Mouse (Mus musculus) ovary, postnatal 10 days (tissue): ENCODE measurements around the gene Cntn1.

Experiments used
- DNase-seq: peaks from one replicate; pipeline ENCODE4 v3.0.0; 2022; ENCODE audit warnings: low spot score

The Cntn1 gene

GRCm38 (mm10) chr15:92137026-92137425 lies 86.1 kb downstream of the Cntn1 start:
- no peak for DNase-seq

DNA sequence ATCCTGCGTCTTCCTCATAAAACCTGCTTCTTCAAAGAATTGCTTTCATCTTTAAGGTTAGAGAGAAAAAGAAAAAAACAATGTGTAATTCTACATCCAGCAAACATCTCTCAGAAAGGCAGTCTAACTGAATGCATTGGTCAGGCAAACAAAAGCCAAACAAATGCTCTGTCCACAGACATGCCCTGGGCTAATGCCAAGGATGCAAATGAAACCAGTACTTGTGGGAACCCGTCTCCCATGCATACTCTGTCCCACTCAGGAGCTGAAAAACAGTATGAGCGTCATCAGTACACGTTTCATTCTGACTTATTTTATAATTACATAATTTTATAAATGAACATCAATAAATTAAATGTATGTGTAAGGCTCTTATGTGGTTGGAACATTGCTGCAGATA lies 91.0 kb downstream of the Cntn1 start:
- DNase-seq: no peak

GRCm38 (mm10) chr15:92154921-92155320 lies 104.0 kb downstream of the Cntn1 start:
- DNase-seq: no peak

DNA sequence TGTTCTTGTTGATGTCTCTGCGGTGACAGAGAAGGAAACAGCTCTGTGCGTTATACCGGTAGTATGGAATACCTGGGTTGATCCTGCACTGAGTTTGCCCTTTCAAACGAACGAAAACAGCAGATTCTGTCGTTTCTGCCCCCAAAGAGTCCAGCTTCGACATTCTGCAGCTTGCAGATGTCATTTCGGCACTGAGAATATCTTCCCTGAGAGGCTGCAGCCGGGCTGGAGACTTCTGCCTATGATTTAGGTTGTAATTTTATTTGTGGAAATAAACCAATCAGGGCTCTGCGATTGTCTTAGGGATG lies 109.8 kb downstream of the Cntn1 start:
- no peak for DNase-seq

DNA sequence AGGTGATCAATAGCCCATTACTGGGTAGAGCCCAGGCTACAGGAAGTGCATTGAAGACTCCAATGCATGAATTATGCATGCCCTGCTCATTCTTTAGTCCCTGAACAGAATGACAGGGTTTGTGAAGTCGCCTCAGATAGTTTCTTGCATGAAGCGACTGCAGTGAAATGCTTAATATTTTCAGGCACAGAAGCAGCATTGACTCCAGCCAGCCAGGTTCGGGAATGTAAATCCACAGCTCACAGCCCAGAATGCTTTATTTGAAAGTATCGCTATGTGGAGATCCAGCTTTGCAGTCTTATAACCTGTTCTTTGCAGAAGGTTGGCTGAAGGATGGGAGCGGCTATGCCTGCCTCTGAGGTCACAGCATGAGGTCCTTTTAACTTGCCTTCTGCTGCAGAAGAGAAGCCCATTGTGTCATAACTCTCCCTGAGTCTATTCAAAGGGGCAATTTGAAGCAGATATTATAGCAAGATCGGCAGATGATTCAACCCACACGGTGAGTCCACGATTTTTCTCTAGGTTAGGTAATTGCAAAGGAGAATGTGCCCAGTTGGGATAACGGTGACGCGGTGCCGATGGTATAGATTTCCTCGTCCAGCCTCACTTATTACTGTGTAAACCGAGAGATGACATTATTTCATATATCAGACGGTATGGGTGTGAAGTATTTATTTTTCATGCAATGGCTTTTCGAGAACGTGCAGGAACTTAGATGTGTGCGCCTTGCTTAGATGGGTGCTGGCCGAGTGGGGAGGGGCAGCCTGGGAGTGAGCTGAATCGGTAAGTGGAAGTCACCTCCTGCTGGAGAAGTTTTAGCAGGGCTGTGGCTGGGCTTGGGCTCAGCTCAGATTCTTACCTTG lies 110.4 kb downstream of the Cntn1 start:
- DNase-seq: no peak

GRCm38 (mm10) chr15:92162835-92163234 lies 111.9 kb downstream of the Cntn1 start:
- no peak for DNase-seq

GRCm38 (mm10) chr15:92164127-92164526 lies 113.2 kb downstream of the Cntn1 start:
- DNase-seq: no peak

DNA sequence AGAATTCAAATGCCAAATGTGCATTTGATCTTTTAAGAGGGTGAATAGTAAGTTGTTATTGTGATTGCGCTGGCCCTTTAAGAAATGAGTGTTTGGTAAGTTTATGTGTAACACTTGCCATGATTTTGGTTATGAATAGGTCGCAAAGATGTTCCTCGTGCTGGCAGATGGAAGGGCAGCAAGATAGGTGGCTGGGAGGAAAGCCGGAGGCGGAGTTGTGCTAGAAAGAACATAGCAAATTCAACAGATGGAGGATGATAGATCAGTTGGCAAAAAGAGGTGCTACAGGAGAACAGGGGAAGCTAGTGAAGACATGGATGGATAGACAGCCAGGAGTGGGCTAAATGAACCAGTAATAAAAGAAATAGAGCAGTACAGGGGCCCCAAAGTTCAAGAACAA lies 115.3 kb downstream of the Cntn1 start:
- no peak for DNase-seq

- no peak for DNase-seq
Observed at GRCm38 (mm10) chr15:92175739-92176138, 124.8 kb downstream of the Cntn1 start.

DNA sequence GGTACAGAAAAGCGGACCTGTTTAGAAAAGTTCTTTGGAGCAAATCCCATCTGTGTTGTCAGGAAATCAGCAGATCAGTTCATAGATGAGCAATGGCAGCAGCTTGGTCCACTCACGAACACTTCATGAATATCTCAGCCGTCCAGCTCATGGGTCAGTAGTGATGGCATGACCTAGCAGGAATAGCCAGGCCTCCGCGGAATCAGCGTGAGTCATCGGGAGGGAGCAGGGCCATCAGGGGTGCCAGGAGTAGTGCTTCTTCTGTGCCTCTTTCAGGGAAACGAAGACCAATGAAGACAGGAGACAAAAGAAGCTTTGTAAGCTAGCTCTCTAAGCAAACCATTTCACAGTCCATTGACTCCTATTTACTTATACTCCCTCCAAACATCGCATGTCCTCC lies 126.4 kb downstream of the Cntn1 start:
- DNase-seq: no peak

GRCm38 (mm10) chr15:92185484-92185883 lies 134.5 kb downstream of the Cntn1 start:
- no peak for DNase-seq

DNA sequence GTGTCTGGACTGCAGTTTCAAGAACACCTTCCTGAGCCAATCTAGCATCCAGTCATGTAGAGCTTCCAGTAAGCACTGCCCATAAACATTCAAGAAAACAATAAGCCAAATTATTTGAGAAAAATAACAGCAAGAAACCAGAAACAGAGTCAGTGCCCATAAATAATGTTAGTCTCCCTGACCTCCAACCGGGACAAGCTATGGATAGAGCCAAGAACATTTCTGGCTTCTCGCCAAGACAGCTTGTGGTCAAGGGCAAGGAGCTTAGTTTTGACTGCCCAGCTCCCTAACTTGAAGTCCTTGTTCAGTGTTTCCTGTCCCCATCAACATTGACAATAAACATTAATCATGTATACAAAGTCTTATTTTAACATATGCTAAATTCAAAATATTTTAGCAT lies 139.0 kb downstream of the Cntn1 start:
- no peak for DNase-seq

DNA sequence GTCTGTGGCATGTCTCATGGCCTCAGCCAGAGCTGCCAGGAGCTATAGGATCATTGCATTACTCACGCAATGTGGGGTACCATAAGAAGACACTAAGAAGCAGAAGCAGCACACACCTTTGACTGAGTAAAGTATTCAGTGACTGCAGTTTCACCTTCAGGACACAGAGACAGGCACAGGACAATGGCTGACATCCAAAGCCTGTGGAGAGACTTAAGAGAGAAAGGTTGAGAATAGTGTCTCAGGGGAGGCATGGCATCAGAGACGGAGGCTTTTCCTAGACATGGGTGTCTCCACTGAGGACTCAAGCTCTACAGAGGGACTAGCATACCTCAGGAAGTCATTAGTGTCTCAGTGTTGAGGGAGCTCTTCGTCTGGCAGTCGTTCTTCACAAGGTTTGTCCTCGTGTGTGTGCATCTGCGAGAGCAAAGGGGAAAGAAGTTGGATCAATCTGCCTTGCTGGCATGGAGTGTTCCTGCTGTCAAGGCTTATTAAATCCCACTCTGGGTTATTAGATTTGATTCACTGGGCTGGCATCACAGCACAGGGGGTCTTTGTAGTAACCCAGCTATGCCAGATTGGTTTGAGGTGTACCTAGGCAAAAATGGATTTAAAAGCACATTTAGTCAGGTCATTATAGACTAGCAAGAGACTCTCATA lies 149.5 kb downstream of the Cntn1 start:
- no peak for DNase-seq

DNA sequence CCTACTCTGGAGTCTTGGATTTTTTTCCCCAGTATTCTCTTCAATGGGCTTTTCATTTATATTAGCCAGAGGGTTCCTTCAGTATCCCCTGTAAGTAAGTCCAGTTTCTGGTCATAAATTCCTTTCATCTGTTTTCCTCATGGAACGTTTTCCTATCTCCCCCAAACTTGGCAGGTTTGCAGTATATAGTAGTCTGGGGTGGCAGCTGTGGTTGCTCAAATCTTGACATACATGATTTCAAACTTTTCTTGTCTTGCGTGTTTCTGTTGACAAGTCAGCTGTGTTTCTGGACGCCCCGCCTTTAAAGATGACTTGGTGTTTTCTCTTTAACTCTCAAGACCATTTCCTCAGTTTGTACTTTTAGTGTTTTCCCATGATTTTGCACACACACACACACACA lies 155.7 kb downstream of the Cntn1 start:
- DNase-seq: no peak

- DNase-seq: no peak
Observed at GRCm38 (mm10) chr15:92209778-92210177, 158.8 kb downstream of the Cntn1 start.

DNA sequence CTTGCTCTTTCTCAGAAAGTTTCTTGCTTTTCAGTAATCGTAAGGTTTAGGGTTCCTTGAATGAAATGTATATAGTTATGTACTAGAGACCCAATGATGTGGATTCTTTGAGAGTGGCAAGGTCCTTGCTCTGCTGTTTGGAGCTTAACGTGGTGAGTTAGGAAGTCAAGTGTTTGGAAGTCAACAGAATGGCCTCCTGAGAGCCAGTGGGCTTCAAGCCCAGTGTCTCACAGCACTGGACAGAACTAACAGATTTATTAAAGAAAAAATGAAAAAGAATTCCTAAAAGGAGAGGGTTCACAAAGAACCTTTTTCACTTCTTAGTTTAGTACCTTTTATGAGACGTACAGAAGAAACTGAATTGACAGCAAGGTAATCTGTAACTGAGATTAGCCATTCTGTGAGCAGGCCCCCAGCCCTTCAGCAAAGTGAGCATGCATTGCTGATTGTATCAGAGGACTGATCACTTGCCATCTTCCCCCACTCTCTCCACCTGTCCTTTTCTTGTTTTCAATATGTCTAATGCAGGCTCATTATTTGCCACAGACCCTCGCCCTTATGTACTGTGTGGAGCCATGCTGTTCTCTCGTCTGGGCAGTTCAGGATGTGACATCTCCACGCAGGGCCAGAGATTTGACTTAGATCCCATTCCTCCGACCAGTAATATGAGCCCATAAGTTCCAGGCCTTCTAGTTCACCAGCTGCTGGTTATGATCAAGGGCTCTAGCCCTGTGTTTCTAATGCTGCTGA lies 159.7 kb downstream of the Cntn1 start:
- no peak for DNase-seq

DNA sequence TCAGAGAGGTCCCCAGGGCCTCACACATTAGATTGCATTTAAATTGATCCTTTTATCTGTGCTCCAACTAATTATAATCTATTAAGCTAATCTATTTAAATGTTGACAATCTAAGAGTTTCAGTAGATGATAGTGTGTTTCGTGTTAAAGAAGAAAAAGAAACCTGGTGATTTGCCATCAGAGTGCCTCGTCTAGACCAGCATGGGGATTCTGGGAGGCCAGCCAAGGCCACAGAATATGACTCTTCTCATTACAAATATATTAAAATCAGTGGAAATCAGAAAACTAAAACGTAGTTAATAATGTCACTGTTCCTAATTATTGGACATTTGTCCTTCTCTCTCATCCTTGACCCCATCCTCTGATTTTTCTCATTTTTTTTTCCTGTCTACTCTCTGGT lies 164.9 kb downstream of the Cntn1 start:
- DNase-seq: no peak

DNA sequence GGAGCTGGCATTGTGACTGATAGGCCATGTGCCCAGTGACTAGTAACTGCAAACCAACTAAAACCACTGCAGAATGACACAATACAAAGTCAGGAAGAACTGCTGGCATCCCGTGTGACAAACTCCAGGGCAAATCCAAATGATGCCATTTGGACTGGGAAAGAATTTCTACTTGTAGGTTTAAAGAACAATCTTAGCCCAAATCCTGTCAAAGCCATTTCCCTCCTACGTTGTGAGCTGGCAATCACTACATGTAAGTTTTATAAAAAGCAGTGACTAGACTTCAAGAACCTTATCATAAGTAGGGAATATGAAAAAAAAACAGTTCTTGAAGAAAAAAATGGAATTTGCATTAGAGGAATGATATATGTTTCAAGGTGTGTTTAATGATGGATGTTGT lies 170.5 kb downstream of the Cntn1 start:
- DNase-seq: no peak

- DNase-seq: no peak
Observed at GRCm38 (mm10) chr15:92231386-92231785, 180.4 kb downstream of the Cntn1 start.

GRCm38 (mm10) chr15:92235836-92236235 lies 184.9 kb downstream of the Cntn1 start:
- no peak for DNase-seq

DNA sequence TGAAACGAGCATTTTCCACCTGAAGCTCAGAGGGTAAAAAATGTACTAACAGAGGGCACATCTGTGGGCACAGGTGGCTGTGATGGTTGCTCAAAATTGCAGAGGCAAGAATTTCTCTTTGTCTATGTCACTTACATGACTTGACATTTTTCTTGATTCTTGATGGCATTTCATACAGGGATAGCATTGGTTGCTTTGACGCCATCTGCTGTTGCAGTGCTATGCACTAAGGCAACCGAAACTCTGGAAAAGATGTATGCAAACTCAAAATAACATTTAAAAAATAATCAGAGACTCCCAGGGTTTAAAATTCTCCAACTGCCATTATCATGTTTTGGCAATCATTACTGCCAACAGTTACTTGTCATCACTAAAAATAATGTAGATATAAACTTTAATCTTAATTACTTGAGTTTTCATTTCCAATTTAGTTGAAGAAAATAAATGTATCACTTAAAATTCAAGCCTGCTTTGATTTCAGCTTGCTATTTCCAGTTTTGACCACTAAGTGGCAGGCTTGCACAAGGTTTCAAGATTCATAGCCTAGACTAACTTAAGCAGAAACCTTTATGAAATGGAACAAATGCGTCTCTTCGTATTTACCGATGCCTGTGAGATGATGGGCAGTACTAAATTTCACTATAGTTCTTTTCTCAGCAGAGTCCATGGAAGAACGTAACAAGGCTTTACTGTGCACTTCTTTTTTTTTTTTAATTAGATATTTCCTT lies 214.2 kb downstream of the Cntn1 start:
- DNase-seq: no peak

- DNase-seq: no peak
Observed at GRCm38 (mm10) chr15:92268341-92268740, 217.4 kb downstream of the Cntn1 start.
